In genomic region chr4:116073146-116073545, GRCm38 (mm10) we compare ENCODE assay signal across 8 mouse cellular contexts. TPM values are rescaled to one million over a fixed set of nuclear protein-coding genes. Genes with fewer than 3 reads are reported as not detected.
DNase-seq lines count a peak whose midpoint lies in the region; ATAC-seq and TF ChIP-seq lines count a peak whose summit lies in the region.

No protein-coding gene starts in this region.

- H3K36me3 ChIP-seq in intestine, embryonic 15.5 days = peaks cover 14% of the 10 kb centered on the region

- H3K27me3 ChIP-seq in intestine, embryonic 15.5 days (replicated peaks) = no peaks in the 10 kb centered on the region

- H3K4me1 ChIP-seq in intestine, embryonic 15.5 days (replicated peaks) = peaks cover 17% of the 10 kb centered on the region

- H3K9me3 ChIP-seq in intestine, embryonic 15.5 days = no peaks in the 10 kb centered on the region

- no peak overlapping the region for H3K27ac ChIP-seq in left cerebral cortex, adult 2 months
- no peak overlapping the region for H3K27ac ChIP-seq in intestine, embryonic 15.5 days

- WGBS in intestine, embryonic 15.5 days = 52% methylated on average over 4 of the region's 4 CpGs

- H3K4me3 ChIP-seq in left cerebral cortex, adult 2 months = peak overlapping the region; percentile 72
- 0 out of 2 replicates have a peak overlapping the region, but pooled peaks have one; percentile 6 for H3K4me3 ChIP-seq in intestine, embryonic 15.5 days (replicated peaks)

- no peak for ATAC-seq in intestine, embryonic 15.5 days

- peak overlapping the region; percentile 87 for H3K4me2 ChIP-seq in intestine, embryonic 15.5 days (replicated peaks)

- DNase-seq in left cerebral cortex, adult 2 months (ENCODE audit: extremely low spot score in 1 of 2, low spot score in 2 of 2) = no peak
- no peak for DNase-seq in left cerebral cortex, postnatal 10 days (ENCODE audit: extremely low spot score in 1 of 2, low spot score in 2 of 2)
- peak; percentile 38 for DNase-seq in c-Kit-positive CD71-positive TER-119-negative erythroid progenitor cells, embryonic 14.5 days (ENCODE audit: low read depth)
- peak; percentile 33 for DNase-seq in retina, embryonic 14.5 days (ENCODE audit: low spot score)
- DNase-seq in thymus, postnatal 4 days = no peak
- DNase-seq in cerebellum, adult 11-12 months = no peak
- DNase-seq in gastrocnemius, postnatal 36 days = no peak

- TF ChIP-seq CTCF in left cerebral cortex, adult 2 months (IDR thresholded peaks at IDR 0.05) = peak; percentile 15; the same call in 1 of the 2 replicates

- intact Hi-C loops in left cerebral cortex, adult 2 months (cut with DNase I) = no loop called here
- intact Hi-C loops in left cerebral cortex, postnatal 10 days (cut with DNase I) = no loop called here
- intact Hi-C loops in gastrocnemius, postnatal 36 days (cut with DNase I) = no loop called here

- H3K9ac ChIP-seq in intestine, embryonic 15.5 days = no peak overlapping the region

RNA-seq across cellular contexts. Expression of gene Uqcrh, which starts 1.7 kb away (rescaled TPM):
- total RNA-seq in left cerebral cortex, adult 2 months (2021) = 100 to 1,000 TPM; 414 to 441 TPM
- 100 to 1,000 TPM; 411 to 421 TPM for total RNA-seq in left cerebral cortex, postnatal 10 days (2021)
- polyA plus RNA-seq in intestine, embryonic 15.5 days (2015; fragmentation: Nextera tagmentation; extraction: Ambion mirVana) = 636 and 732 TPM in 2 replicates
- 100 to 1,000 TPM; 843 to 875 TPM for total RNA-seq in gastrocnemius, postnatal 36 days (2021)

RNA-seq across cellular contexts. Expression of gene Lrrc41, which starts 1.9 kb away (rescaled TPM):
- 10 to 100 TPM; 45.2 to 49.9 TPM for total RNA-seq in left cerebral cortex, adult 2 months (2021)
- 10 to 100 TPM; 52.3 to 54.0 TPM for total RNA-seq in left cerebral cortex, postnatal 10 days (2021)
- 70.9 and 71.6 TPM in 2 replicates for polyA plus RNA-seq in intestine, embryonic 15.5 days (2015; fragmentation: Nextera tagmentation; extraction: Ambion mirVana)
- 10 to 100 TPM; 17.3 to 19.3 TPM for total RNA-seq in gastrocnemius, postnatal 36 days (2021)

RNA-seq across cellular contexts. Expression of gene Nsun4, which starts 19.5 kb away (rescaled TPM):
- 10 to 100 TPM; 10.9 to 12.8 TPM for total RNA-seq in left cerebral cortex, adult 2 months (2021)
- 1 to 10 TPM; 6.8 to 7.3 TPM for total RNA-seq in left cerebral cortex, postnatal 10 days (2021)
- polyA plus RNA-seq in intestine, embryonic 15.5 days (2015; fragmentation: Nextera tagmentation; extraction: Ambion mirVana) = 30.1 and 31.0 TPM in 2 replicates
- 10 to 100 TPM; 12.5 to 14.5 TPM for total RNA-seq in gastrocnemius, postnatal 36 days (2021)

RNA-seq across cellular contexts. Expression of gene Rad54l, which starts 50.3 kb away (rescaled TPM):
- total RNA-seq in left cerebral cortex, adult 2 months (2021) = under 1 TPM; 0.77 to 0.89 TPM
- 1 to 10 TPM; 1.1 to 1.3 TPM for total RNA-seq in left cerebral cortex, postnatal 10 days (2021)
- polyA plus RNA-seq in intestine, embryonic 15.5 days (2015; fragmentation: Nextera tagmentation; extraction: Ambion mirVana) = 26.7 and 27.1 TPM in 2 replicates
- total RNA-seq in gastrocnemius, postnatal 36 days (2021) = under 1 TPM; 0.77 to 0.99 TPM

RNA-seq across cellular contexts. Expression of gene Pomgnt1, which starts 50.5 kb away (rescaled TPM):
- 10 to 100 TPM; 80.2 to 85.6 TPM for total RNA-seq in left cerebral cortex, adult 2 months (2021)
- 10 to 100 TPM; 79.3 to 82.9 TPM for total RNA-seq in left cerebral cortex, postnatal 10 days (2021)
- 45.8 and 48.0 TPM in 2 replicates for polyA plus RNA-seq in intestine, embryonic 15.5 days (2015; fragmentation: Nextera tagmentation; extraction: Ambion mirVana)
- total RNA-seq in gastrocnemius, postnatal 36 days (2021) = 10 to 100 TPM; 41.2 to 49.5 TPM

Comparison
In these comparisons a context has a peak if more than half of its experiments do, and no peak if none do; other contexts are left out.
1. DNase-seq: peak in c-Kit-positive CD71-positive TER-119-negative erythroid progenitor cells, embryonic 14.5 days (single experiment) and retina, embryonic 14.5 days (single experiment); none in left cerebral cortex, adult 2 months (0 of 2), left cerebral cortex, postnatal 10 days (0 of 2), thymus, postnatal 4 days (single experiment), cerebellum, adult 11-12 months (single experiment) and gastrocnemius, postnatal 36 days (0 of 2).